Mouse (Mus musculus) C2C12 (cell line): Measurements from ENCODE around the gene Mex3d.

Experiments used
- CEBPB ChIP-seq: IDR thresholded peaks from one replicate; pipeline ENCODE4 v1.6.1; 2011; ENCODE audit warnings: low read depth, mild to moderate bottlenecking, control low read depth, moderate library complexity
- CTCF ChIP-seq: IDR thresholded peaks from one replicate; pipeline ENCODE4 v1.5.1; 2011; ENCODE audit not compliant: control insufficient read depth, insufficient read depth, insufficient read length
- FOSL1 ChIP-seq: IDR thresholded peaks from one replicate; pipeline ENCODE4 v1.8.0; 2011; ENCODE audit warnings: mild to moderate bottlenecking, low read length; ENCODE audit not compliant: poor library complexity, insufficient read depth, severe bottlenecking
- MAX ChIP-seq: IDR thresholded peaks from one replicate; pipeline ENCODE4 v1.6.1; 2011; ENCODE audit warnings: mild to moderate bottlenecking, control low read depth
- MYOD1 ChIP-seq: IDR thresholded peaks from one replicate; pipeline ENCODE4 v1.6.1; 2011; ENCODE audit warnings: low read depth; ENCODE audit not compliant: control insufficient read depth, insufficient read length
- MYOG ChIP-seq: IDR thresholded peaks from one replicate; pipeline ENCODE4 v1.6.1; 2011; ENCODE audit not compliant: control insufficient read depth, insufficient read length; ENCODE audit errors: extremely low read depth
- USF1 ChIP-seq: IDR thresholded peaks from one replicate; pipeline ENCODE4 v1.6.1; 2011; ENCODE audit warnings: low read depth, mild to moderate bottlenecking, control low read depth, moderate library complexity

DNA sequence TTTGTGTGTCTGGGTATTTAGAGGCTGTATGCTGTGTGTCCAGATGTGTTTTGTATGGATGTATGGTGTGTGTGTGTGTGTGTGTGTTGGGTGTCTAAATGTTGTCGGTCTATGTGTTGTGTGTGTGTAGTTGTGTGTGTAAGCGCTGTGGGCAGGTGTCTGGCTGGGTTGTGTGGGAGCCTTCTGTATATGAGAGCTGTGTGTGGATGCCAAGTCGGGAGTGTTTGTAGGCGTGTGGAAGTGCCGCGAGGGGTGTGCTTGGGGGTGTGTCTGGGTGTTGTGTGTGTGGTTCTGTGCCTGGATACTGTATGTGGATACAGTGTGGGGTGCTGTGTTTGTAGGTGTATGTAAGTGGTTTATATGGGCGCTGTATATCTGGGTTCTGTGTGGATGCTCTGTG, 30.1 kb downstream of the Mex3d start:
- no peak for TF ChIP-seq CTCF
- TF ChIP-seq CEBPB: no peak
- TF ChIP-seq FOSL1: no peak
- no peak for TF ChIP-seq USF1
- no peak for TF ChIP-seq MYOD1
- no peak for TF ChIP-seq MYOG
- TF ChIP-seq MAX: no peak
